Mouse (Mus musculus) gastrocnemius, postnatal 25 days (tissue): ENCODE measurements around the gene Id1. TPM values are rescaled to one million over a fixed set of nuclear protein-coding genes. Genes with fewer than 3 reads are reported as not detected.

Experiments
- DNase-seq: peaks from one replicate; pipeline ENCODE4 v3.0.0; 2022
- total RNA-seq, 2 experiments: library from RNA; stranded (reverse); gene quantifications; 1 replicate in 1 of 2; 2 replicates in 1 of 2; pipeline ENCODE4 v1.2.3; 2021

The Id1 gene
- total RNA-seq, 2 experiments from 2014 or later: 9.7 to 14.0 TPM

GRCm38 (mm10) chr2:152742435-152742834, 6.4 kb downstream of the Id1 start:
- peak; percentile 36 for DNase-seq

- no peak for DNase-seq
These were observed 18.1 kb downstream of the Id1 start, which contains the start of gene Cox4i2 for GRCm38 (mm10) chr2:152753944-152754711. Cox4i2 (plus strand) TSS chr2:152754173.

DNA sequence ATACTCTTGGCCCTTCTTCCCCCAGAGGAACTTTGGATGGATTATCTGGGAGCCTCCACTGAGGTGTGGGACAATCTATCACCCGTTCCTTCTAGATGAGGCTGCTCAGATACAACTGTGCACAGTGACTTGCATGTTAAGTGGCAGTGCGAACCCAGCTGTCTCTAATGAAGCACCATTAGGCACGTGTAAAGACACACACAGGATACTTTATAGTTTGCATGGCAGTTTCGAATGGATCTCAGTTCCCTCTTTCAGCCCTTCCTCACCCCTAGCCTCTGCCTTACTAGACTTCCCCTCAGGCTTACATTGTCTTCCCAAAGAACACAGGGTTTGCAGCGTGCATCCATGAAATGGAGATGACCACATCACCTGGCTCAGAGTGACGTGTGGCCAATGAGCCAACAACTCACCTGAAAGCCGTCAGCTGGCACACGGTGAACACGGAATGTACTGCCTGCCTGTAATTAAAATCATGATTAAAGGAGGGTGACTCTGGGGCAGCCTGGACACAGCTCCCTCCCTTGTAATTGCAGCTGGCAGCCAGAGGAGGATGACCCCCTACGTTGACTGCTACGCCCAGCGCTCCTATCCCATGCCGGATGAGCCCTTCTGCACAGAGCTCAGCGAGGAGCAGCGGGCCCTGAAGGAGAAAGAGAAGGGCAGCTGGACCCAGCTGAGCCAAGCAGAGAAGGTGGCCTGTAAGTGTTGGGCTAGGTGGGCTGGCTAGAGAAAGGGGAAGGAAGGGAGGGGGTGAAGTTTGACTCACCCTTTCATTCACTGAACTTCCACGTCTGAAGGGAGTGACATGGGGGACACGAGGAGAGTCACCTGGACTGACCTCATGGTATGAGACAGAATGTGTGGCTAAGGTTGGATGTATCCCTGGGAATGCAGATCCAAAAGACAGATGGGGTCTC, 20.7 kb downstream of the Id1 start:
- DNase-seq: no peak

- DNase-seq: no peak
These were observed 21.4 kb downstream of the Id1 start for GRCm38 (mm10) chr2:152757478-152757877.

GRCm38 (mm10) chr2:152758351-152758750, 22.3 kb downstream of the Id1 start:
- no peak for DNase-seq

- DNase-seq: no peak
These were observed 27.3 kb downstream of the Id1 start for GRCm38 (mm10) chr2:152763310-152763709.

- DNase-seq: no peak
These were observed 28.4 kb downstream of the Id1 start for GRCm38 (mm10) chr2:152764172-152765044.

DNA sequence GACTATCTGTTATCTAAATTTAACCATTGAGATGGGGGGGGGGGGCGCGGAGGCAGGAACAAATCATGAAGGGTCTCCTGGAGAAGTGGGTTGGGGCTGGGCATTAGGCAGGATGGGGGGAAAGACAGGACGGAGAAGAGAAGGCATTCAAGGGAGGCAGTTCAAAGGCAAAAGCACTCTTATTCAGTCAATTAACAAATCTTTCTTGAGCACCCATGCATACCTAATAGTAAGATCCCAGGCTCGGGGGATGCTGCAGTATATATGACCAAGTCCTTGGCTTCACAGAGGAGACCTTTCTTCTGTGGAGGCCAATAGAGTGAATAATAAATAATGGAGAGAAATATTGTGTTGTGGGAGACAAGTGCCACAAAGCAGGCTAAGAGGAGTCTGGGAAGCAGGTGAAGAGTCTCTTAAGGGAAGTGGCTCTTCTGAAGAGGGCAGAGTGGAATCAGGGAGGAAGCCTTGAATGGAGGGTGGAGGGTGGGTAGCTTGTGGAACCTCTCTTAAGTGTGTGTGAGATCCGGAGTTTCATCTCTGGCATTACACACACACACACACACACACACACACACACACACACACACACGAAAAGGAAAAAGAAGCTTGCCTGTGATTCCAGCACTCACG, 29.1 kb downstream of the Id1 start:
- DNase-seq: no peak

GRCm38 (mm10) chr2:152766387-152767123, 30.5 kb downstream of the Id1 start:
- DNase-seq: peak; percentile 84

DNA sequence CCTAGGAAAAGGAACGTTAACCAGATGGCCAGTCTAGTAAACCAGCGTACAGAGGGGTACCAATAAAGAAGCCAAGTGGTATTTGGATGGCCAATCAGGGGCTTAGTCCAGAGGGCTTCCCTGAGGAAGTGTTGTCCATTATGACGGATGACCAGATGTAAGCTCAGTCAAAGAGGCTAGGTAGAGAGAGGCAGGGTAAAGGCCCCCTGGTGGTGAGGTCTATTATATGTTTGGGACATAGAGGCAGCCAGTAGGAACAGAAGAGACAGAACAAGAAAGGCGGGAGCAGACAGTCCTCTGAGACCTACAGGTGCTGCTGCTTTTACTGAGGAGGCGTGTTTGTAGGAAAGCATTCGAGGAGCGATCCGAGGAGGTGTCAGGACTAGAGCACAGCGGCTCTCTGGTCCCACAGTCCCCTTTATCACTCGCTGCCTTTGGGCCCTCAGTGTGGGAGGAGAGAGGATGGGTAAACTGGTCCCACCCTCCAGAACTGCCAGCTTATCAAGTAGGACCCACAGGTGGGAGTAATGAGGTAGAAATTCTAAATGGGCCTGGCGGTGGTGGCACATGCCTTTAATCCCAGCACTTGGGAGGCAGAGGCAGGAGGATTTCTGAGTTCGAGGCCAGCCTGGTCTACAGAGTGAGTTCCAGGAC, 31.7 kb downstream of the Id1 start:
- peak; percentile 34 for DNase-seq

DNA sequence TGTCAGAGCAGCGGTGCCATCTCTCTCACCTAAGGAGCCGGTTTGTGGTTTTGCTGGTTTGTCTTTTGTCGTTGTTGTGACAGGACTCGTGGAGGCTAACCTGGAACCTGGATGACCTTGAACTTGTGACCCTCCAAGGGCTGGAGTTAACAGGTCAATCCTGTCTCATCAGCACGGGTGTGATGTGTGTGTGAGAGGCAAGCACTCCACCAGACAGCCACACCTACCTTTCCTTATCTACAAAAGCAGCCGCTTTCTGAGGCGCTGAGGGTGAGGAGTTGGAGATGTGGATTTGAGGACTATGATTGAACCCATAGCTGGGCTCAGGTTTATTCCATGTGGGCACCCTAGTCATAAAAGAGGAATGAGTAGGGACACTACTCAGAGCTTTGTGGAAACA, 33.6 kb downstream of the Id1 start:
- DNase-seq: no peak

- DNase-seq: no peak
These were observed 35.5 kb downstream of the Id1 start for GRCm38 (mm10) chr2:152771571-152771970.

DNA sequence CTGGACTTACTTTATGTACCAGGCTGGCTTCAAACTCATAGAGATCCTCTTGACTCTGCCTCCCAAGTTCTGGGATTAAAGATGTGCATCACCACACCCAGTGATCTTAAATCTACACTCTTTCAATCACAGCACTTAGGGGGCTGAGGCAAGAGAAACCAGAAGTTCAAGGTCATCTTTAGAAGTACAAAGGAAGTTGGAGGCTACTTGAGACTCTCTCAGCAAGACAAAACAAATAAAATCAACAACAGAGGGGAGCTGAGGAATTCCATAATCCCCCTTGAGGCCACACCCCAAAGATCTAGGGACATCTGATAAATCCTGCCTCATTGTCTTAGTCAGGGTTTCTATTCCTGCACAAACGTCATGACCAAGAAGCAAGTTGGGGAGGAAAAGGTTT, 36.2 kb downstream of the Id1 start:
- DNase-seq: no peak

- DNase-seq: no peak
These were observed 39.3 kb downstream of the Id1 start for GRCm38 (mm10) chr2:152775357-152775756.

DNA sequence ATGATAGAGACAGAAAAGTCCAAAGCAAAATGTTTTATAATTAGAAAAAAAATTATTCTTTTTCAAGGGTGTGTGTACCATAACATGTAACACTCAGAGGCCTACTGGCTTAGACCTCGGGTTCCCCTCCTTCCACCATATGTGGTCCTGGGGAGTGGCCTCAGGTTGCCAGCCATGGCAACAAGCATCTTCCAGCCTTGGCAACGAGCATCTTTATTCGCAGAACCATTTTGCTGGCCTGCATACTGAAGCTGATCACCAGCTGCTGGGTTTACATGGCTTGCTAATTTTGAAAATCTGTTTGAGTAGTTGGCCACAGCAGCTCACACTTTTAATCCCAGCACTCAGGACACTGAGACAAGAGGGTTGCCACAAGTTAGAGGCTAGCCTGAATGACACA, 40.0 kb downstream of the Id1 start:
- DNase-seq: no peak

DNA sequence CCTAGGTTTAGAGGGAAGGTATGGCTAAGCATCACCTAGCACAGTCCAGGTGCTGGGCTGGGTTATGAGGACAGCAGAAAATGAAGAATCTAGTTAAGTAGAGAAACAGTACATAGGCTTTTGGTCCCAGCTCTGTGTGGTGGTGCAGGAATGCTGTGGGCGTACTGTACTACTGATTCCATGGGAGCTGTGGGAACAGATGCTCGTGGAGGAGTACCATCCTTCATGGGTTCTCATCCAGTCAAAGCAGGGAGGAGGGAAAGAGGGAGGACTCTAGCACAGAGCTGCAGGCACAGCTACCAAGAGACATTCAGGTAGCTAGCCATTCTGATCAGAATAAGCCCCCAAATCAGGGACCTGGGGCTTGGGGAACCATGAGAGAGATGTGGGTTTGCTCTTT, 40.4 kb downstream of the Id1 start:
- no peak for DNase-seq

GRCm38 (mm10) chr2:152777081-152777480, 41.0 kb downstream of the Id1 start:
- no peak for DNase-seq

DNA sequence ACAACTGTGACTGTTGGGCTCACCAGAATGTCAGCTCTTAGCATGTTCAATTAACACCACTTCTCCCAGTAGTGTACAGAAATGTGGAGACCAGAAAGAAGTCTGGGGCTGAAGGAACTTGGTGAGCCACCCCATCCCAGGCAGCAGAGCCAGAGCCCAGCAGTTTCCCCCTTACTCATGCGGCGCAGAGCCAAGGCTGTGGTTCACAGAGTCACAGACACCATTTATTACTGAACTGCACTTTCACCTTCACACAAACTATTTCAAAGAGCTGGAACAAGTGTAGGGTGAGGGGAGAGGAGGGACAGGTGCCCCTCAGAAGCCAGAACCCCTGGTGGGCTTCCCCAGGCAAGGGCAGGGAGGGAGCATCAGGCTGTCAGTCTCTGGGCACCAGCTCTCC, 44.4 kb downstream of the Id1 start:
- no peak for DNase-seq

- peak; percentile 38 for DNase-seq
These were observed 45.1 kb downstream of the Id1 start for GRCm38 (mm10) chr2:152781031-152781711.

DNA sequence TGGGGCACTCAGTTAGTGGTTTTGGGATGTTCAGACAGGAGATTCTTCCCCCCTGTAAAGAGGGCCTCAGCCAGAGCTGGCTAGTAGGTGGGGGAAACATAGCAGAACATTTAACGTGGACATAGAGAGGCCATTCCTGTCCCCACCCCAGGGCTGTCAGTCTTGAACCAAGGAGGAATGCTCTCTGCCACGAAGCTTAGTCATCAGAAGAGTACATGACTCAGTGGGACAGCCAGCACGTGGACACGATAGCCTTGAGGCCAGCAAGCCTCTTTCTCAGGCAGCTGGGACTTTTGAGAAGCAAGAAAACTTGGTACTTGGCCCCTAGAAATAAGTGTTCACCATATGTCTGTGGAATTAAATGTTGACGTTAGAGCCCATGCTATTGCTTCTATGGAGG, 46.6 kb downstream of the Id1 start:
- no peak for DNase-seq
